25 mouse cellular contexts compared by ENCODE assay signal in the genomic region with DNA sequence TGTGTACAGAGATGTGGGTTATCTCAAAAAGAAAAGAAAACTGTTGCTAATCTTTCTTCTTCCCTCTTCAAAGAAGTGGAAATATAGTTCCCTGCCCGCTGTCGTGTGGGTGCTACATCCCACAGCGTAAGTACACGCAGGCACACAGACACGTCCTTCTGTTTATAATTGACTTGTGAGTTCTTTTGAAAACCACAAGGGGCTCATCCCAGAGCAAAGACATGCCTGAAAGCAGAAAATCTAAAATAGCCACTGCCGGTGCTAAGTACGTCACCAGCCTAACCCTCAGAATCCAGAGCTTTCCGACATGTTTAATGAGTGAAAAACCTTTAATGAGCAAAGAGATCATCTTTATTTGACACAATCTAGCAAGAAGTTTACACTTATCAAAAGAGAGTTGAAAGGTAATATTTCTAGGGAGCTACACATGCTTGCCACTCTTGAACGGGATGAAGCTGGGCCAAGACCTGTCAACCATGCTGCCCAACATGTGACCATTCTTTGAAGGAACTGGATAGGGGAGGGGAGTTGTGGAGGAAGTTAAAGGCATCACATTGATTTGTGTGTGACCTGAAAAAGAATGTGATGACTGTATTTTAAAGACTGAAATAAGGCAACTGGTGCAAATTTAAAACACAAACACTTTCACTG. TPM values are rescaled to one million over a fixed set of nuclear protein-coding genes. Genes with fewer than 3 reads are reported as not detected.
DNase-seq lines count a peak whose midpoint lies in the region; ATAC-seq lines count a peak whose summit lies in the region.
"Had no signal": no experiment of that assay in that cellular context is flagged by ENCODE, and none has a peak within 500 bp of the region (broad histone marks: within the 10 kb centered on the region; RNA-seq: fewer than 3 reads in every experiment).

No protein-coding gene starts in this region.

- H3K27me3 ChIP-seq in heart, embryonic 11.5 days (ENCODE audit: control insufficient read depth, insufficient read depth, low read length), result no peaks in the 10 kb centered on the region
- H3K27me3 ChIP-seq in midbrain, embryonic 11.5 days (ENCODE audit: control insufficient read depth, insufficient read depth, low read length), result no peaks in the 10 kb centered on the region
- H3K27me3 ChIP-seq in midbrain, embryonic 14.5 days (ENCODE audit: control insufficient read depth, insufficient read depth, low read length), result no peaks in the 10 kb centered on the region
- H3K27me3 ChIP-seq in forebrain, embryonic 13.5 days, result no peaks in the 10 kb centered on the region
- H3K27me3 ChIP-seq: CH12.LX; hindbrain, embryonic 12.5 days; Patski had no signal

- no peaks in the 10 kb centered on the region for H3K79me2 ChIP-seq in macrophage (ENCODE audit: inconsistent target)

- peaks cover 22% of the 10 kb centered on the region for H3K4me1 ChIP-seq in heart, embryonic 11.5 days (ENCODE audit: control insufficient read depth, insufficient read depth, low read length)
- H3K4me1 ChIP-seq in midbrain, embryonic 11.5 days (ENCODE audit: control insufficient read depth, insufficient read depth, low read length), result no peaks in the 10 kb centered on the region
- 0 out of 2 replicates have a peak, but pooled peaks cover 3% of the 10 kb centered on the region for H3K4me1 ChIP-seq in midbrain, embryonic 14.5 days (ENCODE audit: control insufficient read depth, insufficient read depth, low read length)
- H3K4me1 ChIP-seq in forebrain, embryonic 13.5 days, result peaks cover 25% of the 10 kb centered on the region

- H3K4me3 ChIP-seq in heart, embryonic 11.5 days (ENCODE audit: low read depth, low read length), result no peak overlapping the region
- H3K4me3 ChIP-seq in midbrain, embryonic 11.5 days (ENCODE audit: low read depth, low read length), result no peak overlapping the region
- no peak overlapping the region for H3K4me3 ChIP-seq in midbrain, embryonic 14.5 days (replicated peaks; ENCODE audit: low read depth, low read length)
- no peak overlapping the region for H3K4me3 ChIP-seq in macrophage (ENCODE audit: inconsistent target)
- H3K4me3 ChIP-seq in forebrain, embryonic 13.5 days, result no peak overlapping the region
- H3K4me3 ChIP-seq: embryonic facial prominence, embryonic 10.5 days; heart, adult 2 months; hindbrain, embryonic 12.5 days had no signal

- no peak overlapping the region for H3K4me2 ChIP-seq in heart, embryonic 11.5 days
- no peak overlapping the region for H3K4me2 ChIP-seq in midbrain, embryonic 11.5 days
- no peak overlapping the region for H3K4me2 ChIP-seq in midbrain, embryonic 14.5 days (ENCODE audit: low read length)
- no peak overlapping the region for H3K4me2 ChIP-seq in forebrain, embryonic 13.5 days
- H3K4me2 ChIP-seq: hindbrain, embryonic 12.5 days had no signal

- DNase-seq in heart, adult 11 months, result peak; percentile 79
- peak; percentile 59 for DNase-seq in midbrain, embryonic 11.5 days (ENCODE audit: low spot score, missing footprints)
- DNase-seq in midbrain, embryonic 14.5 days, result no peak
- DNase-seq: cerebellum, adult 18-20 months; cerebellum, adult 9-11 months; gastrocnemius, postnatal 10 days; heart, adult 2 months; heart, postnatal 10 days; heart, postnatal 4 days; kidney, adult 11 months had no signal

- H3K36me3 ChIP-seq in heart, embryonic 11.5 days (ENCODE audit: control insufficient read depth, insufficient read depth, low read length), result no peaks in the 10 kb centered on the region
- H3K36me3 ChIP-seq in midbrain, embryonic 11.5 days (ENCODE audit: control insufficient read depth, insufficient read depth, low read length), result no peaks in the 10 kb centered on the region; the same call in 1 of the 2 replicates
- H3K36me3 ChIP-seq in midbrain, embryonic 14.5 days (ENCODE audit: control insufficient read depth, insufficient read depth, low read length), result 0 out of 2 replicates have a peak, but pooled peaks cover 9% of the 10 kb centered on the region
- H3K36me3 ChIP-seq in macrophage (ENCODE audit: inconsistent target), result no peaks in the 10 kb centered on the region
- 0 out of 2 replicates have a peak, but pooled peaks cover 11% of the 10 kb centered on the region for H3K36me3 ChIP-seq in forebrain, embryonic 13.5 days (ENCODE audit: poor library complexity, severe bottlenecking)
- H3K36me3 ChIP-seq: hindbrain, embryonic 12.5 days had no signal

- H3K9me3 ChIP-seq in heart, embryonic 11.5 days (replicated peaks; ENCODE audit: control insufficient read depth, low read length), result no peaks in the 10 kb centered on the region
- H3K9me3 ChIP-seq in midbrain, embryonic 11.5 days (ENCODE audit: control insufficient read depth, low read length), result no peaks in the 10 kb centered on the region
- no peaks in the 10 kb centered on the region for H3K9me3 ChIP-seq in midbrain, embryonic 14.5 days (ENCODE audit: control insufficient read depth, low read length)
- no peaks in the 10 kb centered on the region for H3K9me3 ChIP-seq in forebrain, embryonic 13.5 days (replicated peaks)
- H3K9me3 ChIP-seq: embryonic facial prominence, embryonic 10.5 days; hindbrain, embryonic 12.5 days had no signal

- no peak for ATAC-seq in heart, embryonic 11.5 days (replicated peaks; ENCODE audit: insufficient number of reproducible peaks, low FRiP score, low TSS enrichment)
- no peak for ATAC-seq in midbrain, embryonic 11.5 days (ENCODE audit: low FRiP score)
- no peak for ATAC-seq in midbrain, embryonic 14.5 days (ENCODE audit: low FRiP score, low TSS enrichment)
- ATAC-seq in forebrain, embryonic 13.5 days, result no peak
- ATAC-seq in megakaryocyte, adult 5-6 weeks (ENCODE audit: poor library complexity, severe bottlenecking), result no peak
- ATAC-seq: forebrain, embryonic 14.5 days; hindbrain, postnatal 0 days; Patski had no signal

- H3K9ac ChIP-seq in heart, embryonic 11.5 days (ENCODE audit: low read depth, low read length), result no peak overlapping the region
- no peak overlapping the region for H3K9ac ChIP-seq in midbrain, embryonic 11.5 days (ENCODE audit: low read length)
- H3K9ac ChIP-seq in midbrain, embryonic 14.5 days (replicated peaks; ENCODE audit: low read length), result no peak overlapping the region
- no peak overlapping the region for H3K9ac ChIP-seq in forebrain, embryonic 13.5 days
- H3K9ac ChIP-seq: hindbrain, embryonic 12.5 days had no signal

- no peak overlapping the region for H3K27ac ChIP-seq in heart, embryonic 11.5 days (ENCODE audit: low read depth, low read length)
- no peak overlapping the region for H3K27ac ChIP-seq in midbrain, embryonic 11.5 days (ENCODE audit: low read depth, low read length)
- no peak overlapping the region for H3K27ac ChIP-seq in midbrain, embryonic 14.5 days (replicated peaks; ENCODE audit: low read depth, low read length)
- peak overlapping the region; percentile 8; the same call in 1 of the 2 replicates for H3K27ac ChIP-seq in macrophage
- no peak overlapping the region for H3K27ac ChIP-seq in forebrain, embryonic 13.5 days
- H3K27ac ChIP-seq: embryonic facial prominence, embryonic 10.5 days; heart, adult 2 months; hindbrain, embryonic 12.5 days; hindbrain, postnatal 0 days had no signal

- 82% methylated on average over 9 of the region's 9 CpGs for WGBS in heart, embryonic 11.5 days (ENCODE audit: insufficient replicate concordance)
- 87% methylated on average over 9 of the region's 9 CpGs for WGBS in midbrain, embryonic 11.5 days
- WGBS in midbrain, embryonic 14.5 days, result 73% methylated on average over 9 of the region's 9 CpGs
- 80% methylated on average over 9 of the region's 9 CpGs for WGBS in macrophage (ENCODE audit: missing documents)
- 85% methylated on average over 9 of the region's 9 CpGs for WGBS in forebrain, embryonic 13.5 days

RNA-seq across cellular contexts. Expression of gene Gm17409, which starts 11.7 kb away (rescaled TPM):
- polyA plus RNA-seq in heart, embryonic 11.5 days (2014; fragmentation: Nextera tagmentation; extraction: Ambion mirVana), result not detected in 2 replicates
- polyA plus RNA-seq in midbrain, embryonic 11.5 days (2014; fragmentation: Nextera tagmentation; extraction: Ambion mirVana), result not detected in 2 replicates
- polyA plus RNA-seq in midbrain, embryonic 14.5 days (2014; fragmentation: Nextera tagmentation; extraction: Ambion mirVana), result not detected in 2 replicates
- not detected for total RNA-seq in macrophage (2018; cell fraction: chromatin; rRNA removed)
- not detected for total RNA-seq in macrophage (2018; cell fraction: cytosol; rRNA removed)
- not detected for total RNA-seq in macrophage (2018; cell fraction: nucleus; rRNA removed)
- polyA plus RNA-seq in macrophage (2018), result not detected in 3 replicates
- not detected in 2 replicates for polyA plus RNA-seq in forebrain, embryonic 13.5 days (2015; fragmentation: Nextera tagmentation; extraction: Ambion mirVana)
- not detected in 2 replicates for total RNA-seq in megakaryocyte, adult 5-6 weeks (2015)
- total RNA-seq in megakaryocyte, adult 5-6 weeks (2017), result not detected in 2 replicates
- total RNA-seq: adrenal gland, postnatal 14 days; CH12.LX; gastrocnemius, postnatal 10 days; gastrocnemius, postnatal 4 days; heart, adult 2 months; heart, postnatal 10 days; heart, postnatal 4 days; hindbrain, postnatal 0 days had no signal
- polyA plus RNA-seq: embryonic facial prominence, embryonic 10.5 days; embryonic facial prominence, embryonic 14.5 days; forebrain, embryonic 14.5 days; heart, adult 2 months; heart, embryonic 14.5 days; hindbrain, embryonic 12.5 days; hindbrain, postnatal 0 days; intestine, embryonic 14.5 days; Patski had no signal
